Mouse (Mus musculus): ENCODE data around the gene Adprhl1.

DNA sequence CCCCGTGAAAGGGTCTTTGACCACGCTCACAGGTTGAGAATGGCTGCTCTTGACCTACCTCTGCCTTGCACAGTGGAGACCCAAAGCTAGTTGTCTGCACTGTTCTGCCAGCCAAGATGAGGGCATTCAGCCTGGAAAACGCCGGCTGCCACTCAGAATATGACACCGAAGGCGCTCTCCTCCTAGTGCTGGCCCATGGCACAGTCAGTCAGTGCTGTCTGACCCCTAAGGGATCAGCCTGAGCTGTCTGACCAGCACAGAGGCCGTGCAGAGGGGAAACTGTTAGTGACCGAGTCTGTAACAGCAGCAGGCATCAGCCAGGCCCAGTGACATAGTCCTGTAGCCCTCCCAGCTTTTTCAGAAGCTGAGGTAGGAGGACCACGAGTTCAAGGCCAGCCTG is 66.7 kb downstream of the Adprhl1 start:
- TF ChIP-seq EP300 (IDR thresholded peaks at IDR 0.05; ENCODE audit: low read depth) (no peak), CTCF (IDR thresholded peaks at IDR 0.05; ENCODE audit: low read depth) (no peak)
